Mouse (Mus musculus) layer of hippocampus, postnatal 14 days (tissue): ENCODE results near the gene Nbeal1. TPM values are rescaled to one million over a fixed set of nuclear protein-coding genes. Genes with fewer than 3 reads are reported as not detected.

ENCODE experiments used
- DNase-seq, 2 experiments: peaks; one replicate each; pipeline ENCODE4 v3.0.0; 2021 to 2022; ENCODE audit warnings: low spot score in 2 of 2, mixed read lengths in 1 of 2
- total RNA-seq, 2 experiments: library from RNA; stranded (reverse); gene quantifications; 2 replicates each; pipeline ENCODE4 v1.2.3; 2021

Gene Nbeal1
- total RNA-seq, 2 experiments from 2014 or later: 20.2 to 23.9 TPM

DNA sequence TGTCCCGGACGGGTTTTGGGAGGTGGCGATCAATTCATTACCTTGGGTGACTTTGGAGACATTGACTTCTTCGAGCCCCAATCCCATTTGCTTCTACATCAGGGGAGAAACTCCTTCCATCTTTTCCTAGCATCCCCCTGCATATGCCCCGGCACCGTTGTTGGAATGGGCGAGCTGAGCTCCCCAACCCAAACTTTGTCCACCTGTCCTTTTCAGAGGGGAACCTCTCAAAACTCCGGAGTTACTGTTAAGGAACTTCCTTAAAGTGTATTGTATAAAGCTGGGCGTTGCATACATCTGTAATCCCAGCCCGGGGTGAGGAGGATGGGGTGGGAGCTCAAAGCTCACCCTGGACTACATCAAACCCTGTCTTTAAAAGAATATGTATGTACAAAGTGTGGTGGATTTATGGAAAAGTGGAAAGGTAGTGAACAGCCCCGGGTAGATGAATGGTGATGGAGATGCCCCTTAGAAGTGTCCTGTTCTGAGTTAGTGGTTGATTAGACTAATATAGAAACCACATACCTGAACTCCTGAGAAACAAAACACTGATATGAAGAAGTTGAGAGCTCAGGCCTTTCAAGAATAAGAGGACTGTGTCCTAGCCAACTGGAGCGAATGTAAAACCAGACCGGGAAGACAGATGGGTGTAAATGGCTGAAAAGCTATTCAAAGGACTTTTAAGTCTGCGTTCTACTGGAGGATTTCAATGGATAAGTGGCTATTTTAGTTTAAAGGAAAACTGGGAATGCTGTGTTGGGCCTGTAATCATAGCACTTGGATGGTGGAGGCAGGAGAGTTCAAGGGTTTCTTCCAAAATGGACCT, 163.4 kb downstream of the Nbeal1 start:
- DNase-seq: no peak

DNA sequence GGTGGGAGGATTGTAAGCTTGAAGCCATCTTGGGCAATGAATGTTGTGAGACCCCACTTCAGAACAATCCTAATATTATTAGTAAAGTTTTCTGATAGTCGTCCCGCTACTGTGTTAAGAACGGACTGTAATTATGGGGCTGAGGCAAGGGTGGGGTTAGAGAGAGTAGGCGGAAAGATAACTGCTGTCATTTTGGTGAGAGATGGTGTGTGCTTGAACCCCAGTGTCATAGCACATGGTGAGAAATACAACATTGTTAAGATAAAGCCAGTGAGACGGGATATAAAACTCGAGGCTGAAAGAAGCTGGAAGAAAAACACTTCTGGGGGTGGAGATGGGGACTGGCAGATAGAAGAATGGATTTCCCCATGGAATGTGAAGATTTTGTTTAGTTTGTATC, 164.3 kb downstream of the Nbeal1 start:
- DNase-seq: no peak

DNA sequence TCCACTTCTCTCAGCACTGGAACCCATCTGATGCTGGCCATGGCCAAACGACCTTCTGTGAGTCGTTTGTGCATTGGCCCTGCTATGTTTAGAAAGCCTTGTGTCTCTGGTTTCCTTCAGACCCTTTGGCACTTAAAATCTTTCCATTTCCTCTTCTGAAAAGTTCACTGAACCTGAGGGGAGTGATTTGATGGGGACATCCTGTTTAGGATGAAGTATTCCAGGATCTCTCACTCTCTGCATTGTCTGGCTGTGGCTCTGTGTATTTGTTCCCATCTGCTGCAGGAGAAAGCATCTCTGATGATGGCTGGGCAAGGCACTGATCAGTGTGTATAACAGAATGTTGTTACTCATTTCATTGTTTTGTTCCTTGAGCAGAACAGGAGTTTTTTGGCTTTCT, 165.3 kb downstream of the Nbeal1 start:
- no peak for DNase-seq

GRCm38 (mm10) chr1:60352786-60353185, 172.4 kb downstream of the Nbeal1 start:
- no peak for DNase-seq

GRCm38 (mm10) chr1:60361626-60362025, 181.2 kb downstream of the Nbeal1 start:
- DNase-seq: no peak

- DNase-seq: no peak
Measured at GRCm38 (mm10) chr1:60376556-60376955, 196.2 kb downstream of the Nbeal1 start.

DNA sequence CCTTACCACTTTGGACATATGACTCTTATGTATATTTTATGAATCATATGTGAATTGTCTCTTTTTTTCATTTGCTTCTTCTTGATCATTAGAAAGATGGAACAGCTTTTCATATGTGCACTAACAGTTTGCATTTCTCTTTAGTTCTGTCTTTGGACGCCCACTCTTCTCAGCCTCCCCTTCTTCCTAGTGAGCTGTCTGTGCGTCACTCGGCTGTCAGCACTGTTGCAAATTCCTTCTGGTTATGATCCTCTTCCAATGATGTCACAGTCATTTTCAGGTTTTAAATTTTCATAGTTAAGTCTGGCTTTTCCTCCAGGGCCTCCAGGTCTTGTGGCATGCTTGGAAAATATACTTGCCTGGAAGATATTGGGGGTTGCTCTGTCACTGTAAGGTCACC, 201.5 kb downstream of the Nbeal1 start:
- DNase-seq: no peak

Other genes starting within 250 kb of the Nbeal1 start
- gene Ica1l, start 137.4 kb upstream of the Nbeal1 start, total RNA-seq: 10 to 100 TPM; 33.7 to 36.5 TPM
- 10 to 100 TPM; 25.5 to 27.3 TPM for gene Carf, start 82.4 kb upstream of the Nbeal1 start, total RNA-seq
- gene Wdr12, start 82.0 kb upstream of the Nbeal1 start, total RNA-seq: 10 to 100 TPM; 26.2 to 30.5 TPM
- 10 to 100 TPM; 12.6 to 12.8 TPM for gene Cyp20a1, start 162.7 kb downstream of the Nbeal1 start, total RNA-seq
- gene Abi2, start 229.0 kb downstream of the Nbeal1 start, total RNA-seq: 100 to 1,000 TPM; 361 to 368 TPM